Mouse (Mus musculus) A20 (cell line): ENCODE measurements around the gene Lingo3.
A peak's percentile ranks its signal among the peaks of the same experiment; 100 is the strongest.
"Not testable (repeated sequence)": the region's sequence is repeated elsewhere in the genome, so short reads cannot be mapped to it uniquely, and the experiment has no call there.

Source experiments
- DNase-seq: peaks from one replicate; pipeline ENCODE4 v3.0.0-alpha.2; 2011; ENCODE audit warnings: low read depth, low spot score

Lingo3 gene

DNA sequence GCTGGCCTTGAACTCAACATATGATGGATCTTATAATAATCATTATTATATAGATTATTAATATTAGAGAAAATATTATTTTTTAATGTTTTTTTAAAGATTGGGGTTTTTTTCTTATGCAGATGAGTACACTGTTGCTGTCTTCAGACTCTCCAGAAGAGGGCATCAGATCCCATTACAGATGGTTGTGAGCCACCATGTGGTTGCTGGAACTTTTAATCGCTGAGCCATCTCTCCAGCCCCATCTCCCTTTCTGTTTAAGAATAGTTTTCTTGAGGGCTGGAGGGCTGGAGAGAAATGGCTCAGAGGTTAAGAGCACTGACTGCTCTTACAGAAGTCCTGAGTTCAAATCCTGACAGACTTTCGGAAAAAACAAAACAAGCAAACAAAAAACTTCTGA, 21.8 kb downstream of the Lingo3 start:
- peak; percentile 66 for DNase-seq

DNA sequence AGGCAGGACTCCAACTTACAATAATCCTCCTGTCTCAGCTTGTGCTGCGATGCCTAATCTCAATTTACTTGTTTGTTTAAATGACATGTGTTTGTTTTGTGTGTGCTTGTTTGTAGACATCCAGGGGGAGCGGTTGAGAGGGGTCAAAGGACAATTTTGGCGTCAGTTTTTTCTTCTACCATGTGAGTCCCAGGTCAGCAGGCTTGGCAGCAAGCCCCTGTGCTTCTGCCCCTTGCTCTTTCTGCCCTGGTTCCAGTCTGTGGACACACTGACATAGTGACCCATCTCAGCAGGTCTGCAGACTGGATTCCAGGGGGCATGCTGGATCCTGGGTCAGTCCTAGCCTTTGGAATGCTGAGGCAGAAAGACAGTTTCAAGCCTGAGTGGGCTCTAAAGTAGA, 24.4 kb downstream of the Lingo3 start:
- DNase-seq: no peak

DNA sequence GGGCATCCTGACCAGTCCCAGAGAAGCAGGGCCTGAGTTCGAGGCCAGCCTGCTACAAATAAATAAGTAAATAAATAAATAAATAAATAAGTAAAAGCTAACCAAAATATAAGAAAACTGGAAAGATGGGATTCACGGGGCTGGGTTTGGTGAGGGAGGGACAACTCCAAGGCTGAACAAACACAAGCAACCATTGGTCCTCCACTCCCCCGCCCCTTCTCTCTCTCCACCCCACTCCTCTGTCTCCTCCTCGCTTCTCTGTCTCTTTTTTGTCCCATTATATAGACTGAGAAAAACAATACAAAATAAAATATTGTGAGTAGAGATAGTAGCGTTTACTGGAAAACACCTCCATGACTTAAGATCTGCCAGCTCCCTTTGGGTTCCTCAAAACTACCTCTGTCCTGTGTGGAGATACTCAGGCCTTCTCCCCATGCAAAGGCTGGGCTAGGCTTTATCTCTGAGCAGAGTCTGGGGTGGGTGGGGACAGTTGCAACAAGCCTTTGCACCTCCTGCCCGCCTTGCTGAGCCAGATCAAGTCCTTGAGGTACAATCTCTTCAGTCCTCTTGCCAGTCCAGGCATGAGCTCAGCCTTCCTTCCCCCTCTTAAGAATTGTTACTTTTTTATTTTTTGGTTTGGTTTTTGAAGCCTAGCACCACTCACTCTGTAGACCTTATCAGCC, 25.1 kb downstream of the Lingo3 start:
- no peak for DNase-seq

DNA sequence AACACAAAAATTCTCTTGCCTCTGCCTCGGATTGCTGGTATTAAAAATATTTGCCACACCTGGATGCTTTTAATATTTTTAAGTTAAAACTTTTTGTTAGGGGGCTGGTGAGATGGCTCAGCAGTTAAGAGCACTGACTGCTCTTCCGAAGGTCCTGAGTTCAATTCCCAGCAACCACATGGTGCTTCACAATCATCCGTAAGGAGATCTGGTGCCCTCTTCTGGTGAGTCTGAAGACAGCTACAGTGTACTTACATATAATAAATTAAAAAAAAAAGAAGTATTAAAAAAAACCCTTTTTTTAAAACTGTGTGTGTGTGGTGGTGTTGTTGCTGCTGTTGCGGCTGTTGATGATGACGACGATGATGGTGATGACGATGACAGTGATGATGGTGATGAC, 25.9 kb downstream of the Lingo3 start:
- DNase-seq: peak; percentile 51

DNA sequence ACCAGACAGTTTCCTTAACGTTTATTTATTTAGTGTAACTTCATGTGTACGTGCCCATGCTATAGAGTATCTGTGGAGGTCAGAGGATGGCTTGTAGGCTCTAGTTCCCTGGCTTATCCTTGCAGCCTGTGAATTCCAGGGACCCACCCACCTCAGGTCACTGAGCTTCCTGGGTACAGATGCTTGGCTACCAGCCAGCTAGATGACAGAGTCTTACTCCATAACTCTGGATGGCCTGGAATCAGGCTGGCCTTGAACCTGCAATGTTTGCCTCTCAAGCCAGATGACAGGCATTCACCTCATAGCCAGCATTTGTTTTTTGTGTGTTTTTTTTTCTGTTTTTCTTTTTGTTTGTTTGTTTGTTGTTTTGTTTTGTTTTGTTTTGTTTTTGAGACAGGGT, 26.7 kb downstream of the Lingo3 start:
- DNase-seq: no peak

GRCm38 (mm10) chr10:80816303-80816702, 27.5 kb downstream of the Lingo3 start:
- not testable (repeated sequence) for DNase-seq

- DNase-seq: no peak
Observed at GRCm38 (mm10) chr10:80814800-80815199, 29.0 kb downstream of the Lingo3 start.

DNA sequence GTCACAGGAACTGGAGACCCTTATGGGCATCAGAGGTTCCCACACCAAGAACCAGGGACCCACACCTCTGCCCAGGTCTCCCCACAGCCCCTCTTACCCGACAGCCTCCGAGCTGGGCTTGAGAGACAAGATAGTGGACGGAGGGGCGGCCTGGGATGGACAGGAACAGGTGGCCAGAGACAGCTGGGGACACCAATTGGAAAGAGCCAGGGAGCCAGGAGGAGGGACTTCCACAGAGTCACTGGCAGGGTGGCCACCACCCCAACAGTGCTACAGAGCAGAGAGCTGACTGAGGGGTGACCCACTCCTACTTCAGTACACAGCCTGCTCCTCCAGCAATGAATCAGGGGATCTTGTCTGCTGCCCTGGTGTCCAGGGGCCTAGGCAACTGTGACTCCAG, 30.5 kb downstream of the Lingo3 start, which contains the start of gene Jsrp1:
Gene Jsrp1 (minus strand): TSS at position 133 of the 400 bp plus-strand sequence.
- no peak for DNase-seq

GRCm38 (mm10) chr10:80812391-80813041, 31.3 kb downstream of the Lingo3 start:
- no peak for DNase-seq

DNA sequence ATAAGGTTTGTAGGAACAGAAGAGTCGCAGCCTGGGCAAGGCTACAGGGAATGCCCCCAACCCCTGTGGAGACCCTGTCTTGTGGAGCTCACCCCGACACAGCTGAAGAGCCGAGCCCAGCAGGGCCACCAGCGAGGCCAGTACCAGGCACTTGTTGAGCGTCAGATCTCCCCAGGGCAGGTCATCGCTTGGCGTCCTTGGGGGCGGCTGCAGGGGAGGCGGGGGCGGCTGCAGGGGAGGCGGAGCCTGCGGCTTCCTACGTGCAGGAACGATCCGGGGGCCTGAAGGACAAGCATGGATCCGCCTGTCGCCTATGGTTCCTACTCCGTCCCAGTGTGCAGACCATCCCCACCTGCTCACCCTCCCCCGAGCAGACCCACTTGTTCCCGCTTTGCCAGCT, 33.8 kb downstream of the Lingo3 start:
- DNase-seq: no peak

GRCm38 (mm10) chr10:80808985-80809632, 34.7 kb downstream of the Lingo3 start:
- no peak for DNase-seq

DNA sequence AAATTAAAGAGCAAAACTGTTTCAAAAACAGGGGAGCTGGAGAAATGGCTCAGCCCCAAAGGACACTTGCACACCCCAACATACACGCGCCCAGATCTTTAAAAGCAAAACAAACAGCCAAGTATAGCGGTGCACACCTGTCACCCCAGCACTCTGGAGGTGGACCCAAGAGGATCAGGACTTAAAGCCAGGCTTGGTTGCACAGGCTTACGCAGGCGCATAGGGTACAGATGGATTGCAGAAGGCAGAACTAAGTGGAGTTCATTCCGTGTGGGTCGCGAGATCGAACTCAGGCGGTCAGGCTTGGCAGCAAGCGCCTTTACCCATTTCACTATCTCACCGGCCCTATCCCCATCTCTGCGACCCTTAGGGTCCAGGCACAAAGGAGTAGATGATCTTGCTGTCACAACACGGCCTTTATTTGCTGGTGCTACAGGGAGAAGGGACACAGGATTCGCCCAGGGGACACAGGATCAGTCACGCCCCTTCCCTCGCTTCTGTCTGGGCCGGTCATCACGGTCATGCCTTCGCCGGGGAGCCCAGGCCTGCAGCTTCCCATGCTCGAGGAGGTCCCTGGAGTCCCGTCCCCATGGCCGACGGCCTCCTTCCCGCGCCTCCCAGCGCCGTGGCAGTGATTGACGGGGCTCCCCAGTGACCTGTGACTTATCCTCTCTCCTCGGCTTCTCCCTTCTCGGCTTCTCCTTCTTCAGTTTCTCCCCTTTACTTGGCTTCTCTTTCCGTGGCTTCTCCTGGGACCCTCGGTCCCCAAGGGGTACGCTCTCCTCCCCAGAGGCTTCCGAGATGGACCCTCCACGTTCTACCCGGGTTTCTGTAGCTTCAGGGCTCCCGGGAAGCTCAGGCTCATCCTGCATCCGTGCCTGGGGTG, 35.5 kb downstream of the Lingo3 start:
- no peak for DNase-seq

DNA sequence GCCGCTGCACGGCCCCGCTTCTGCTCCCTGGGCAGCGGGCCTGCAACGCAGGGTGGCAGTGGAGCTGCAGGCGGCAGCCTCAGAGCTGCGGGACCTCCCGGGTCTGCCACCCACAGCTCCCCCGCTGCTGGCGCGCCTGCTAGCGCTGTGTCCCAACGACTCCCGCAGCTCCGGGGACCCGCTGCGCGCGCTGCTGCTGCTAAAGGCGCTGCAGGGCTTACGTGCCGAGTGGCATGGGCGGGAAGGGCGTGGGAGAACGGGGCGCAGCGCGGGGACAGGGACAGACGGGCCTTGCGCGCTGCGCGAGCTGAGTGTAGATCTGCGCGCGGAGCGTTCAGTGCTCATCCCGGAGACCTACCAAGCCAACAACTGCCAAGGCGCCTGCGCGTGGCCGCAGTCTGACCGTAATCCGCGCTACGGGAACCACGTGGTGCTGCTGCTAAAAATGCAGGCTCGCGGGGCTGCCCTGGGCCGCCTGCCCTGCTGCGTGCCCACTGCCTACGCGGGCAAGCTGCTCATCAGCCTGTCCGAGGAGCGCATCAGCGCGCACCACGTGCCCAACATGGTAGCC, 36.7 kb downstream of the Lingo3 start:
- DNase-seq: no peak

DNA sequence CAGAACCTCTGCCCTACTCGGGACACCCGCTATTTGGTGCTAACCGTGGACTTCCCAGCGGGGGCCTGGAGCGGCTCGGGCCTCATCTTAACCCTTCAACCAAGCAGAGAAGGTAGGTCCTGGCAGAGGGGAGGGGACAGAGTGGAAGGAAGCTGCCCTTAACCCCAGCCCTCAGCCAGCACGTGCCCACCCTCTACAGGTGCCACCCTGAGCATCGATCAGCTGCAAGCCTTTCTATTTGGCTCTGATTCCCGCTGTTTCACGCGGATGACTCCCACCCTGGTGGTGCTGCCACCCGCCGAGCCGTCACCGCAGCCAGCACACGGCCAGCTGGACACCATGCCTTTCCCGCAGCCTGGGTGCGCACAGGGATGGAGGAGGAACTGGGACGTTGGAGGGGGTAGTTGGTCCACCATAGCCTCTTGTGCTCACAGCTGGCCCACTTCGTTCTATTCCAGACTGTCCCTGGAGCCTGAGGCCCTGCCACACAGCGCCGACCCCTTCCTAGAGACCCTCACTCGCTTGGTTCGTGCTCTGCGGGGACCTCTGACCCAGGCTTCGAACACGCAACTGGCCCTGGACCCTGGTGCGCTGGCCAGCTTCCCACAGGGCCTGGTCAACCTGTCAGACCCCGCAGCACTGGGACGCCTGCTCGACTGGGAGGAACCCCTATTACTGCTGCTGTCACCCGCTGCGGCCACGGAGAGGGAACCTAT, 37.3 kb downstream of the Lingo3 start:
- DNase-seq: no peak

DNA sequence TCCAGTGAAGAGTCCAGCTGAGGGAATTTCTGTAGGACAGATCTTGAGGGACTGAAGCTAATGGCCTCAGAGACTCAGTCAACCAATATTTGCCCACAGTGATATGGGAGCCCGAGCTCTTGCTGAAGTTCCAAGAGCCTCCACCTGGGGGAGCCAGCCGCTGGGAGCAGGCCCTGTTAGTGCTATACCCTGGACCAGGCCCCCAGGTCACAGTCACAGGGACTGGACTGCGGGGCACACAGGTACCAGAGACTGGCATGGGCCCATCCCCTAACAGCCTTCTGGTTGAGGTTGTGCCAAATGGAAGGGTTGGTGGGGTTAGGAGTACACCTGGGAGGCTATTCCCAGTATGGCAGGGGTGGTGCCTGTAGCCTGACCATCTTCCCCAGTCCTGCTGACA, 37.9 kb downstream of the Lingo3 start:
- peak; percentile 69 for DNase-seq

DNA sequence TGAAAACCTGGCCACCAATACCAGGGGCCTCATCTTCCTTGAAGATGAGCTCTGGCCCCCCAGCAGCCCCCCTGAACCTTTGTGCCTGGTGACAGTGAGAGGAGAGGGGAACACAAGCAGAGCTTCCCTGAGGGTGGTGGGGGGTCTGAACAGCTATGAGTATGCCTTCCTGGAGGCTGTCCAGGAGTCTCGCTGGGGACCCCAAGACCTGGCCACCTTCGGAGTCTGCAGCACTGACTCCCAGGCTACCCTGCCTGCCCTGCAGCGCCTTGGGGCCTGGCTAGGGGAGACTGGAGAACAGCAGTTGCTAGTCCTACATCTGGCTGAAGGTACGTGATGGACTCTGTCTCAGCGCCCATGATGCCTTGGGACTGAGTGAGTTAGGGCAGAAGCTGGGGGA, 38.5 kb downstream of the Lingo3 start:
- DNase-seq: no peak

- DNase-seq: no peak
Observed at GRCm38 (mm10) chr10:80804916-80805315, 38.9 kb downstream of the Lingo3 start, which contains the start of gene Amh. Amh (plus strand) TSS chr10:80805243.

DNA sequence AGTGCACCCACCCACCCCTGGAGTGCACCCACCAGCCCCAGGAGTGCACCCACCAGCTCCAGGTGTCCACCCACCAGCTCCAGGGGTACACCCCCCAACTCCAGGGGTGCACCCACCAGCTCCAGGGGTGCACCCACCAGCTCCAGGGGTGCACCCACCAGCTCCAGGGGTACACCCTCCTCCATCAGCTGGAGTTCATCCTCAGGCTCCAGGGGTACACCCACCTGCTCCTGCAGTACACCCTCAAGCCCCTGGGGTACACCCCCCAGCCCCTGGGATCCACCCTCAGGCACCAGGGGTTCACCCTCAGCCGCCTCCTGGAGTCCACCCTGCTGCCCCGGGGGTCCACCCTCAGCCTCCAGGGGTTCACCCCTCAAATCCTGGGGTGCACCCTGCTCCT, 39.5 kb downstream of the Lingo3 start:
- DNase-seq: no peak

- DNase-seq: no peak
Observed at GRCm38 (mm10) chr10:80802996-80803395, 40.8 kb downstream of the Lingo3 start.

GRCm38 (mm10) chr10:80802204-80802912, 41.5 kb downstream of the Lingo3 start:
- no peak for DNase-seq
